Mouse (Mus musculus): ENCODE results near the gene Gm16451. TPM values are rescaled to one million over a fixed set of nuclear protein-coding genes. Genes with fewer than 3 reads are reported as not detected.

The Gm16451 gene
- not detected for polyA plus RNA-seq (2014; fragmentation: Illumina TruSeq; extraction: RNeasy Lipid Tissue Mini Kit (QIAGEN cat#74804); ENCODE audit: low read depth, low replicate concordance)

GRCm38 (mm10) chr7:22118145-22118544, at the start of gene Gm16451:
Gm16451 (minus strand) TSS chr7:22118245.

DNA sequence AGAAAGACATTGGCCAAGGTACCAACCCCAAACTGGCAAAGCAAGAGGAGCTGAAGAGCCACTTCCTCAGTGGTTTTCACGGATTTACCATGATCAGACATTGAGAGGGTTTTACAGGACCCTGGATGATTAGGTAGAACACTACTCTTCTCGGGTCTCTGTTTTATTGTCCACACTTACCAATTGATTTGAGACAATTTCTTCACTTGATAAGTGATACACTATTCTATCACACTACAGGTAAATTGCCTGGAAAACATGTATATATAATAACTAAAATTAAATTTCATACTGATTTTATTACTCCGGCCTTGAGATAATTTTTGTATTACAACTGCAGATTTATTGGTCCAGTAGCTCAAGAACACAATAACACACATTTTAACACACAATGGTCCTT, 45.9 kb upstream of the Gm16451 start, which contains the start of gene Vmn1r142:
Gene Vmn1r142 (minus strand): TSS at position 101 of the 400 bp plus-strand sequence.

GRCm38 (mm10) chr7:22134641-22135040, 16.6 kb upstream of the Gm16451 start, which contains the start of gene Gm10666:
Gm10666 (minus strand) TSS chr7:22134741.

GRCm38 (mm10) chr7:22068757-22069156, 49.3 kb downstream of the Gm16451 start, which contains the start of gene Vmn1r139:
Vmn1r139 (plus strand) TSS chr7:22069057.

Other genes with a start within 250 kb of the Gm16451 start
- gene Gm5891, start 197.0 kb downstream of the Gm16451 start, polyA plus RNA-seq (2014; fragmentation: Illumina TruSeq; extraction: RNeasy Lipid Tissue Mini Kit (QIAGEN cat#74804); ENCODE audit: low read depth, low replicate concordance): not detected
- not detected for gene Vmn1r137, start 123.7 kb downstream of the Gm16451 start, polyA plus RNA-seq (2014; fragmentation: Illumina TruSeq; extraction: RNeasy Lipid Tissue Mini Kit (QIAGEN cat#74804); ENCODE audit: low read depth, low replicate concordance)
- gene Vmn1r138, start 89.3 kb downstream of the Gm16451 start, polyA plus RNA-seq (2014; fragmentation: Illumina TruSeq; extraction: RNeasy Lipid Tissue Mini Kit (QIAGEN cat#74804); ENCODE audit: low read depth, low replicate concordance): not detected
- gene Gm6176, start 61.9 kb downstream of the Gm16451 start, polyA plus RNA-seq (2014; fragmentation: Illumina TruSeq; extraction: RNeasy Lipid Tissue Mini Kit (QIAGEN cat#74804); ENCODE audit: low read depth, low replicate concordance): not detected
- gene Vmn1r139, start 49.2 kb downstream of the Gm16451 start, polyA plus RNA-seq (2014; fragmentation: Illumina TruSeq; extraction: RNeasy Lipid Tissue Mini Kit (QIAGEN cat#74804); ENCODE audit: low read depth, low replicate concordance): not detected
- not detected for gene Gm10666, start 16.5 kb upstream of the Gm16451 start, polyA plus RNA-seq (2014; fragmentation: Illumina TruSeq; extraction: RNeasy Lipid Tissue Mini Kit (QIAGEN cat#74804); ENCODE audit: low read depth, low replicate concordance)
- gene Vmn1r142, start 45.8 kb upstream of the Gm16451 start, polyA plus RNA-seq (2014; fragmentation: Illumina TruSeq; extraction: RNeasy Lipid Tissue Mini Kit (QIAGEN cat#74804); ENCODE audit: low read depth, low replicate concordance): not detected
- not detected for gene Vmn1r143, start 71.1 kb upstream of the Gm16451 start, polyA plus RNA-seq (2014; fragmentation: Illumina TruSeq; extraction: RNeasy Lipid Tissue Mini Kit (QIAGEN cat#74804); ENCODE audit: low read depth, low replicate concordance)
- gene Gm8653, start 83.0 kb upstream of the Gm16451 start, polyA plus RNA-seq (2014; fragmentation: Illumina TruSeq; extraction: RNeasy Lipid Tissue Mini Kit (QIAGEN cat#74804); ENCODE audit: low read depth, low replicate concordance): not detected
- not detected for gene Gm8453, start 111.2 kb upstream of the Gm16451 start, polyA plus RNA-seq (2014; fragmentation: Illumina TruSeq; extraction: RNeasy Lipid Tissue Mini Kit (QIAGEN cat#74804); ENCODE audit: low read depth, low replicate concordance)
- not detected for gene Gm4187, start 211.5 kb upstream of the Gm16451 start, polyA plus RNA-seq (2014; fragmentation: Illumina TruSeq; extraction: RNeasy Lipid Tissue Mini Kit (QIAGEN cat#74804); ENCODE audit: low read depth, low replicate concordance)

All from adrenal gland, adult 10 weeks (tissue).